Mouse (Mus musculus) thymus, postnatal 36 days (tissue): ENCODE results near the gene Nes.
A peak's percentile ranks its signal among the peaks of the same experiment; 100 is the strongest.

Experiments
- DNase-seq, 2 experiments: peaks; one replicate each; pipeline ENCODE4 v3.0.0; 2022; ENCODE audit warnings: mixed read lengths in 2 of 2

The Nes gene

GRCm38 (mm10) chr3:87984094-87984493, 13.2 kb downstream of the Nes start:
- DNase-seq = no peak

GRCm38 (mm10) chr3:87985505-87986320, 14.8 kb downstream of the Nes start:
- DNase-seq = no peak

GRCm38 (mm10) chr3:87986868-87987267, 16.0 kb downstream of the Nes start:
- DNase-seq = peak; percentile 85 to 87

DNA sequence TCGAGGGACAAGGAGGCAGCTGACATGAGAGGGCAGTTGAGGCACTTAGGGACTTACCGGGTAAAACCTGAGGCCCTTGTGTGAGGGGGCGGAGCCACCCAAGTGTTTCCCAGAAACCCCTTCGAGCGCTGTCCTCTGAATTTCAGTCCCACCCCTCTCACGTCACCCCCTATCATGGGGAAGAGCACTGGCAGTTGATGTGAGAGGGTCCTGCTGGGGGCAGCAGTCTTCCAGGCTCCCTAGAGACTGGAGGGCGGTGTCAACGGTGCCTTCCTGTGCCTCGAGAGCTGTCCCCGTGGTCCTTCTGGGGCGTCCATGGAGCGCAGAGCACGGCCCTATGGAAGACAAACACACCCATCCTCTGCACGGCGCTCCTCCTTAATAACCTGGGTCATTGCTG, 16.8 kb downstream of the Nes start:
- peak; percentile 18 to 46 for DNase-seq

- peak in 1 of 2 experiments; percentile 23 for DNase-seq
These were observed 17.2 kb downstream of the Nes start for GRCm38 (mm10) chr3:87988068-87988467.

DNA sequence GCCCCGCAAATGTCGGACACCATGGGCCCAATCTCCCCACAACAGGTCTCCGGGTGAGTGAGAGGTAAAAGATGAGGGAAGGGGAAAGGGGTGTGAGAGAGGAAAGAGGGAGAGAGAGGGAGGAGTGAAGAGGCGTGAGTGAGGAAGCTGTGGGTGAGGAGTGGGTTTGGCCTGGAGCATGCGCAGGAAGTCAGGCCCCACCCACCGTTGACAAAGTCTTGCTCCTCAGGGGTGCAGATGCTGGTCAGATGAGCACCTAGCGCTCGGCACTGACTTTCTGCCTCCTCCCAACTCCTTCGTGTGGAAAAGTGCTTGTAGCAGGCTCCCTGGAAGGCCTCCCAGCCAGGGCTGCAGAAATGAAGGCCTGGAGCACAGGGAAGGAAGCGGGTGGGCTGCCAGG, 19.1 kb downstream of the Nes start:
- no peak for DNase-seq

DNA sequence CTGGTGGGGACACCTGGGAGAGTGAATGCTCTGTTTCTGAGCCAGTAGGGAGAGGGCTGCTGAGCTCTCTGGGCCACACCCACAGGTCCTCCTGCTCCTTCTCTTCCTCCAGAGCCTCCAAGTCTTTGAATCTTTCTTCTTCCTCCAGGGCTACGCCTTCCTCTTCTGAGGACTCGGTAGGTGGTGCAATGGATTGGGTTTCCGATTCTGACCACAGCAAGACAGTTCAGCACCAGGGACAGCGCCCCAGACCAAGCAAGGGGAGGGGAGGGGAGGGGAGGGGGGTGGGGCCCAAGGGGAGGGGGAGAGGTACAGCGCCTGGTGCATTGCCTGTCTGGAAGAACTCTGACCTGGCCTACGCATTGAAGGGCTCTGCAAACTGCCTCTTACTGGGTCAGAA, 22.6 kb downstream of the Nes start:
- peak; percentile 37 to 40 for DNase-seq

- DNase-seq = no peak
These were observed 24.5 kb downstream of the Nes start for GRCm38 (mm10) chr3:87995331-87995730.

DNA sequence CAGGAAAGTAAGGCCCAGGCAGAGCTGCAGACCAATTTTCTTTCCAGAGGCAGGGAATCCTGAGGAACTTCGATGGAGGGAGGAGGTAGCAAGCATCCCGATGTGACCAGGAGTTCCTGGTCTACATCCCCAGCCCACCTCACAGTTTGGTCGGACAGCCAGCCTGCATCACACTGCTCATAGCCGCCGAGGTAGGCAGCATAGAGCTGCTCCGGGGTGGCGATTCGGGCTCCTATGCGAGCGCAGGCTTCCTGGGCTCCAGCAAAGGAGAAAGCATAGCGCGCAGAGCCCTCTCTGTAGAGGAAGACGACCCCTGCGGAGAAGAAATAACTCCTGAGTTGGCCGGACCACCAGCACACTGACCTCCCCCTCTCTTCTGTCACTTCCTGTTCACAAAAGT, 25.5 kb downstream of the Nes start:
- DNase-seq = no peak

DNA sequence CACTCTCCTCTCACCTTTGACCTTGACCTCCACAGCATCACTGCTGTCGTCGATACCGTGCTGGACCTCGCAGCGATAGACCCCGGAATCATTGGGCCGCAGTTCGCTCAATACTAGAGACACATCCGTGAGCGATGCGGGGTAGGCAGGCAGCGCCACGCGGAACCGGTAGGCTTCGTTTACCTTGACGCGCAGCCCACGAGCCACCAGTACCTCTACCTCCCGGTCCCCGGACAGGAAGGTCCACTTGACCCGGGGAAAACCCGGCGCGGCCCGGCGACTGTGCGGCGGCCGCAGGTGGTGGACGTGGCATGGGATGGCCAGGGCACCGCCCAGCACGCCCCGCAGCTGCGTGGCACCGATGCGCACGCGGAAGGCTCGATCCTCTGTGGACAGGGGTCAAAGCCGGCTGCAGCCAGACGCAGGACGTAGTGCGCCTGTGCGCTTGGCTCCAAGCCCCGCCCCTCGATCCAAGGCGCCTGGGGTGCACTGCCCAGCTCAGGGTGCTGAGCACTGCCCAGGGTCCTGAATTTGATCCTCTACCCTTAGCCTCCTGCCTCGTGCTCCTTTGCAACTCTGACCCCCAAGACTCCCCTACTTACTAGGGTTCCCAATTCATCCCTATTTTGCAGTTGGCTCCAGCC, 26.2 kb downstream of the Nes start:
- no peak for DNase-seq

- no peak for DNase-seq
These were observed 27.9 kb downstream of the Nes start for GRCm38 (mm10) chr3:87998747-87999146.

- no peak for DNase-seq
These were observed 28.5 kb downstream of the Nes start for GRCm38 (mm10) chr3:87999243-87999895.

GRCm38 (mm10) chr3:88000181-88000580, 29.3 kb downstream of the Nes start, which contains the start of gene Bcan:
Gene Bcan, minus strand, starts transcription at chr3:88000230.
- no peak for DNase-seq

GRCm38 (mm10) chr3:88000816-88001595, 30.1 kb downstream of the Nes start:
- no peak for DNase-seq

DNA sequence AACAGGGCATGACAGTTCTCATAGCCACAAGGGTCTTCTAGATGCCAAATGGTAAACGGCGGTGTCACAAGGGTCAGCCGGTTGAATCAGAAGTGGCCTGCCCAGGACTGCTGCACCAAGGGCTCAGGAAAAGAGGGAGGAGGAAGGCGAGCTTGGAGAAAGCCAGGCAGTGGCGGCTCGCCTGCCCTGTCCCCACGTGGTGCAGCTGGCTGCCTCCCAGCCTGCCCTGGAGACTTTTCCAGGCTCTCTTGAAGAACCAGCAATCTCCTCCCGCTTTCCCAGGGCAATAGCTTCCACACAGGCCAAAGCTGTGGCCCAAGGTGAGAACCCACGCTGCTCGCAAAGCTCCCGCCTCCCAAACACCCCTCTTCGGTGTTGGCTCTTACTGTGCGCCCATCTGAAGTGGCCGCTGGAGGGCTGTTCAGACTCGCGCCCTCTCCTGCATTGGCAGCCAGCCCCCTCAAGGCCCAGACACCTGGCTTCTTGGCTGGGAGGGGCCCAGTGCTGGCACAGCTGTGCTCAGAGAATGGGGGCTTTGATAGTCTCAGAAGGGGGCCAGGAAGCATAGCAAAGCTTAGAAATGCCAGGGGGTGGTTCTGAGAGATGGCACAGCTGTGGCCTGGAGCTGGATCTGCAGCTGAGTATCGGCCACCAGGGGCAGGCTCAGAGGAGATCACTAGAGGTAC, 31.6 kb downstream of the Nes start:
- peak in 1 of 2 experiments; percentile 36 for DNase-seq

GRCm38 (mm10) chr3:88005822-88006786, 35.2 kb downstream of the Nes start:
- no peak for DNase-seq

DNA sequence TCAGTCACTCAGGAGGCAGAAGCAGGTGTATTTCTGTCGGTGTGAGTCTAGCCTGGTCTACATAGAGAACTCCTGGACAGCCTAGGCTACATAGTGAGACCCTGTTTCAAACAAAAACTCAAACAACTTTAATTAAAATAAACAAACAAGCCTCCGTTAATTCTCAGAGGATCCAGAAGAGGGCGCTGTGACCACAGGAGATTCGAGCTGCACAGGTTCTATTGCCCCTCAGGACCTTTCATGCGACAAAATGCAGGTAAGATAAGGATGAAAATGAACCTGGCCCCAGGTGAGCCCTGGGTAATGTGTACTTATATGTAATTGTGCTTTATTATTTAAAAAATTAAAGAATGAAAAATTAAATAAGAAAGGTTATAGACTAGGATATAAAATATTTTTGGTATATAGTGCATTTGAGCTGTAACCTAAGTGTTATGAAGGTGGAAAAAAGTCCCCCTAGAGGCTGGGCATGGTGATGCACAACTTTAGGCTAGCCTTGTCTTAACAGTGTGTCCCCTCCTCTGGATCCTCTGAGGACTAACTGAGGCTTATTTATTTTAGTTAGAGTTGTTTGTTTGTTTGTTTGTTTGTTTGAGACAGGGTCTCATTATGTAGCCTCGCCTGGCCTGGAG, 39.9 kb downstream of the Nes start:
- DNase-seq = no peak

- DNase-seq = peak; percentile 74 to 76
These were observed 51.7 kb downstream of the Nes start for GRCm38 (mm10) chr3:88022322-88023191.
